Mouse (Mus musculus): ENCODE measurements around the gene Ephb1. TPM values are rescaled to one million over a fixed set of nuclear protein-coding genes. Genes with fewer than 3 reads are reported as not detected.

Gene Ephb1
- polyA plus RNA-seq, 1 experiment from 2014 or later, result 0.22 TPM

DNA sequence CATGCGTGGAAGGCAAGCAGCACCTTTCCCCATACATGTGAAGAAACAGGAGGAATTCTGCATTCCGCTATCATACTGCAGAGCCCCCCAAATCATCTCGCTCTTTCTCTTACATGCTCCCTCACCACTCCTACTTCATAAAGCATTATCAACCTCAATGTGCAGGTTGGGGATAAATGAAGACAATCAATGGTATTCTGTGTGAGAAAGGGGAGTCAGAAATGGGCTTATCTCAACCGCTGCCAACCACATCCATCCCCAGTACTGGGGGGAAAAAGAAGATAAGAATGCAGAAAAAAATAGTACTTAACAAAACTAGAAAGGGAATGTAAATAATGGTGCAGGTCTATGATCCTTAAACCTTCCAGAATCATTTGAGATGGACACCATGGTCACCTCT lies 408.7 kb downstream of the Ephb1 start:
- H3K9ac ChIP-seq (ENCODE audit: low read depth, low read length), result no peak overlapping the region
- H3K36me3 ChIP-seq (ENCODE audit: control insufficient read depth, insufficient read depth), result no peaks in the 10 kb centered on the region
- H3K4me2 ChIP-seq (ENCODE audit: low read depth, low read length), result no peak overlapping the region
- no peak overlapping the region for H3K4me3 ChIP-seq (ENCODE audit: low read depth, low read length)
- H3K4me1 ChIP-seq (ENCODE audit: control insufficient read depth, low read depth, low read length), result peaks cover 5% of the 10 kb centered on the region; the same call in 1 of the 2 replicates
- H3K27me3 ChIP-seq (ENCODE audit: control insufficient read depth, insufficient read depth, low read depth, low read length), result no peaks in the 10 kb centered on the region
- peak; percentile 78 for ATAC-seq (ENCODE audit: low read depth)
- 47% methylated on average over 4 of the region's 4 CpGs for WGBS (ENCODE audit: insufficient replicate concordance)
- no peaks in the 10 kb centered on the region for H3K9me3 ChIP-seq (replicated peaks; ENCODE audit: control insufficient read depth, low read length)
- no peak overlapping the region for H3K27ac ChIP-seq (ENCODE audit: low read length)

DNA sequence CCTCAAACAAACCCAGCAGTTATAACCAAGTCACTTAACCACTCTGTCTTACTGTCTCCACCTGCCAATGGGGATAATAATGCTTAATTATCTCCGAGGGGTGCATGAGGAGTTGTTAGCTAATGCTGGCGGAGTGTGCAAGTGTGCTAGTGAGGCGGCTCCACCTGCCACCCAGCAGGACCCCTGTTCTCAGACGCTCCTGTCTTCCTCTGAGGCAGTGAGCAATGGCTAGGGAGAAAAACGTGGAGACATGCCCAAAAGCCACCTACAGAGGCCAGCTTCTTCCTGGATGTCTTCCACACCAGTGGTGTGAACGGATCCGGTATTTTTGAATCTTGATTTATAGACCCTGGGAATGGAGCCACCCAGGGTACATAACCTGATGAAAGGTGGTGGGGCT lies 409.2 kb downstream of the Ephb1 start:
- Histone ChIP-seq H3K4me2 (ENCODE audit: low read depth, low read length) (no peak overlapping the region), H3K27ac (ENCODE audit: low read length) (no peak overlapping the region), H3K4me3 (ENCODE audit: low read depth, low read length) (no peak overlapping the region), H3K9me3 (replicated peaks; ENCODE audit: control insufficient read depth, low read length) (no peaks in the 10 kb centered on the region), H3K36me3 (ENCODE audit: control insufficient read depth, insufficient read depth) (no peaks in the 10 kb centered on the region), H3K27me3 (ENCODE audit: control insufficient read depth, insufficient read depth, low read depth, low read length) (no peaks in the 10 kb centered on the region), H3K4me1 (ENCODE audit: control insufficient read depth, low read depth, low read length) (peaks cover 7% of the 10 kb centered on the region; the same call in 1 of the 2 replicates), H3K9ac (ENCODE audit: low read depth, low read length) (no peak overlapping the region)
- 67% methylated on average over 7 of the region's 7 CpGs for WGBS (ENCODE audit: insufficient replicate concordance)
- ATAC-seq (ENCODE audit: low read depth), result no peak

DNA sequence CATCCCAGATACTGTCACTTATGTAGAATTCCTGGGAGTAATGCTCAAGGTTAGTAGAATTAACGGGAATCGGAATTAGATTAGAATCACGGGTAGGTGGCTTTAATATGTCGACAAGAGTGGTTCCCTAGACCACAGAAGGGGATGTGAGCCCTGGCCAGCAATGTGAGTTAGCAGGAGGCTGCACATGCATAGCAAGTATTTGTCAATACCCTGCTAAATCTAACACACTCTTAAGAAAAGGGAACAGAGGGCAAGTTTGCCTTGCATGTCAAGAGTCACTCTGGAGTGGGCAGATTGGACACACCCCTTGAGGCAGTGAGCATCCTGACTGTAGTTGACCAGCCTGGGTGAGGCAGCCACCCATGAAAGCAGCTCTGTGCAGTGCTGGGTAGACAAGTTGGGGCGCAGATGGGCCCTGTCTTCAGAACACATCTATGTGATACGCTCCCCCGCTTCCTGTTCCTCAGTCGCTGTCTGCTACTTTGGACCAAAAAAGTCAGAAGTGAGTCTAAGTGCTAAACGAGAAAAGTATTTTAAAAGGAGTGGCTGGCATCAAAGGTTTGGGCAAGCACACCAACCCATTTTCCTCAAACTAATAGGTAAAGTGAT lies 412.3 kb downstream of the Ephb1 start:
- Histone ChIP-seq H3K27me3 (ENCODE audit: control insufficient read depth, insufficient read depth, low read depth, low read length) (no peaks in the 10 kb centered on the region), H3K9ac (ENCODE audit: low read depth, low read length) (no peak overlapping the region), H3K36me3 (ENCODE audit: control insufficient read depth, insufficient read depth) (no peaks in the 10 kb centered on the region), H3K4me3 (ENCODE audit: low read depth, low read length) (no peak overlapping the region), H3K27ac (ENCODE audit: low read length) (no peak overlapping the region), H3K4me1 (ENCODE audit: control insufficient read depth, low read depth, low read length) (peaks cover 12% of the 10 kb centered on the region), H3K9me3 (replicated peaks; ENCODE audit: control insufficient read depth, low read length) (no peaks in the 10 kb centered on the region), H3K4me2 (ENCODE audit: low read depth, low read length) (no peak overlapping the region)
- no peak for ATAC-seq (ENCODE audit: low read depth)
- WGBS (ENCODE audit: insufficient replicate concordance), result 62% methylated on average over 9 of the region's 9 CpGs

DNA sequence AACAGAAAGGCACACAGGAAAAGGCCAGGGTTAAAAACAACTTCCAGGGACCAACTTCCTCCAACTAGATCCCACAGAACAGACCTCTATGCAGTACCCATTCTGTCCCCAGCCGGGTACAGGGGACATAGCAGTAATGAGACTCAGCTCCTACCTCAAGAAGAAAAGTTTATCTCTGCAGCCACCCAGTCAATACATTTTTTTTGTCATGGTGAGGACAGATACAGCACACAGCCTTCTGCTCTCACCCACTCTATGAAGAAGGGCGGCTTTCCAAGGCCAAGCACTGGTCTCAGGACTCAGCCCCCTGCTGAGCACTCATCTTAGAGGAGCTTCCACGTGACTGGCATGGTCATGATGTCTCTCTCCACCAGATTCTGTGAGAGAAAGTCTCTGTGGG lies 414.3 kb downstream of the Ephb1 start:
- ATAC-seq (ENCODE audit: low read depth), result peak; percentile 58
- H3K4me2 ChIP-seq (ENCODE audit: low read depth, low read length), result no peak overlapping the region
- H3K36me3 ChIP-seq (ENCODE audit: control insufficient read depth, insufficient read depth), result no peaks in the 10 kb centered on the region
- H3K4me3 ChIP-seq (ENCODE audit: low read depth, low read length), result no peak overlapping the region
- H3K27ac ChIP-seq (ENCODE audit: low read length), result no peak overlapping the region
- H3K4me1 ChIP-seq (ENCODE audit: control insufficient read depth, low read depth, low read length), result peaks cover 7% of the 10 kb centered on the region
- H3K27me3 ChIP-seq (ENCODE audit: control insufficient read depth, insufficient read depth, low read depth, low read length), result no peaks in the 10 kb centered on the region
- no peaks in the 10 kb centered on the region for H3K9me3 ChIP-seq (replicated peaks; ENCODE audit: control insufficient read depth, low read length)
- 22% methylated on average over 3 of the region's 3 CpGs for WGBS (ENCODE audit: insufficient replicate concordance)
- no peak overlapping the region for H3K9ac ChIP-seq (ENCODE audit: low read depth, low read length)

DNA sequence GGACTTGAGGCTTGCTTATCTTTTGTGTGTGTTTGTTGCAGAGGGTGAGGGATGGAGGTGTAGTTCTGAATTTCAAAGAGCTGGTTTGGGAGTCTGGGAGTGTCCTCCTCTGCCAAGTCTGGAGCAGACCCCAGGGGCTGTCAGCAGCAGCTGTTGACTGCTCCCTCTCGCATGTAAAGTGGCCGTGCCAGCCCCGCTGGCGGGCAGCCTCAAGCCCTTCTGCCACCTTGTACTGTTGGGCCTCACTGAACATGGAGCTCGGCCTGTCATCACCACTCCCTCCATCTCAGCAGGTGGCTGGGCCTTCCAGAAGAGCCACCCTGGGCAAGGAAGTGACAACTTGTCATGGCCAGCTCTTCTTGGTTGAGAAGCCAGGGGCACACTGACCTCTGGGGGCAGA lies 415.5 kb downstream of the Ephb1 start:
- WGBS (ENCODE audit: insufficient replicate concordance), result 67% methylated on average over 5 of the region's 5 CpGs
- no peak; the same call in 1 of the 2 replicates for ATAC-seq (ENCODE audit: low read depth)
- Histone ChIP-seq H3K4me3 (ENCODE audit: low read depth, low read length) (no peak overlapping the region), H3K27me3 (ENCODE audit: control insufficient read depth, insufficient read depth, low read depth, low read length) (no peaks in the 10 kb centered on the region), H3K4me2 (ENCODE audit: low read depth, low read length) (no peak overlapping the region), H3K27ac (ENCODE audit: low read length) (no peak overlapping the region), H3K9ac (ENCODE audit: low read depth, low read length) (no peak overlapping the region), H3K9me3 (replicated peaks; ENCODE audit: control insufficient read depth, low read length) (no peaks in the 10 kb centered on the region), H3K4me1 (ENCODE audit: control insufficient read depth, low read depth, low read length) (peaks cover 7% of the 10 kb centered on the region), H3K36me3 (ENCODE audit: control insufficient read depth, insufficient read depth) (no peaks in the 10 kb centered on the region)

DNA sequence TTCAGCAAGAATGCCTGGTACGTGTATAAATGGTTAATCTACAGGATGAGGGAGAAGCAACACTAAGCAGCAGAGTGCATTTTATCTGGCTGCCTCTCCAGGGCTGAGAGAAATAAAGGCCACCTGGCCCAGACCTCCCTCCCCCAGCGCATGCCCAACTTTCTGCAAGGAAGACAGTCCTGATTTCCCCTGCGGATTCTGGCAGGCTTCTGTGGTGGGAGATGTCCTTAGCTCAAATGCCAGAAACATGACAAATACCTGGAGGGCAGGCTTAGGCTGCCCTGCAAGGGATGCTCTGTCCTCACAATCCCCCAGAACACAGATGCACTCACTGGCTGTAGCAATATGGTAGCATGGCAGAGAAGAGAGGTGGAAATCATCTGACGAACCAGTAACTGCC lies 416.4 kb downstream of the Ephb1 start:
- Histone ChIP-seq H3K27me3 (ENCODE audit: control insufficient read depth, insufficient read depth, low read depth, low read length) (no peaks in the 10 kb centered on the region), H3K4me3 (ENCODE audit: low read depth, low read length) (no peak overlapping the region), H3K27ac (ENCODE audit: low read length) (no peak overlapping the region), H3K4me2 (ENCODE audit: low read depth, low read length) (no peak overlapping the region), H3K36me3 (ENCODE audit: control insufficient read depth, insufficient read depth) (no peaks in the 10 kb centered on the region), H3K4me1 (ENCODE audit: control insufficient read depth, low read depth, low read length) (peaks cover 7% of the 10 kb centered on the region), H3K9me3 (replicated peaks; ENCODE audit: control insufficient read depth, low read length) (no peaks in the 10 kb centered on the region), H3K9ac (ENCODE audit: low read depth, low read length) (no peak overlapping the region)
- no peak for ATAC-seq (ENCODE audit: low read depth)
- 63% methylated on average over 4 of the region's 4 CpGs for WGBS (ENCODE audit: insufficient replicate concordance)

DNA sequence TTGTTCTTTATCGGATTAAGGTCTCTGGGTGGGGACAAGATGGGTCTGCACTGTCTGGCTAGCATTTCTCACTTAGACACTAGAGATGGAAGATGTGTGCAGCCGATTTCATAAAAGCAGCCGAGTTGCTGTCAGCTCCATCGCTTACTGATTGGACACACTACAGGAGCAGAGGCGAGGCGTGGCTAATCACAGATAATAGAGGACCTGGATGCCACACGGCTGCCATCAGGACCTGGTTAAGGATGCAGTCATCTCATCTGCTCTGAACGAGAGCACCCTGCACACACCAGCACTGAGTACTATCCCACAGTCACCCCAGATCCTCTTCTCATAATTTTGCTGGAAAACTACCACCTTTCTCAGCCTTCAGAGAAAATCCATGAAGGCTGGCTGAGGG lies 419.6 kb downstream of the Ephb1 start:
- no peaks in the 10 kb centered on the region for H3K9me3 ChIP-seq (replicated peaks; ENCODE audit: control insufficient read depth, low read length)
- no peak overlapping the region for H3K9ac ChIP-seq (ENCODE audit: low read depth, low read length)
- H3K27me3 ChIP-seq (ENCODE audit: control insufficient read depth, insufficient read depth, low read depth, low read length), result no peaks in the 10 kb centered on the region
- H3K36me3 ChIP-seq (ENCODE audit: control insufficient read depth, insufficient read depth), result no peaks in the 10 kb centered on the region
- no peak overlapping the region for H3K4me3 ChIP-seq (ENCODE audit: low read depth, low read length)
- no peak for ATAC-seq (ENCODE audit: low read depth)
- WGBS (ENCODE audit: insufficient replicate concordance), result 64% methylated on average over 8 of the region's 8 CpGs
- H3K4me2 ChIP-seq (ENCODE audit: low read depth, low read length), result no peak overlapping the region
- peaks cover 1% of the 10 kb centered on the region for H3K4me1 ChIP-seq (ENCODE audit: control insufficient read depth, low read depth, low read length)
- no peak overlapping the region for H3K27ac ChIP-seq (ENCODE audit: low read length)

DNA sequence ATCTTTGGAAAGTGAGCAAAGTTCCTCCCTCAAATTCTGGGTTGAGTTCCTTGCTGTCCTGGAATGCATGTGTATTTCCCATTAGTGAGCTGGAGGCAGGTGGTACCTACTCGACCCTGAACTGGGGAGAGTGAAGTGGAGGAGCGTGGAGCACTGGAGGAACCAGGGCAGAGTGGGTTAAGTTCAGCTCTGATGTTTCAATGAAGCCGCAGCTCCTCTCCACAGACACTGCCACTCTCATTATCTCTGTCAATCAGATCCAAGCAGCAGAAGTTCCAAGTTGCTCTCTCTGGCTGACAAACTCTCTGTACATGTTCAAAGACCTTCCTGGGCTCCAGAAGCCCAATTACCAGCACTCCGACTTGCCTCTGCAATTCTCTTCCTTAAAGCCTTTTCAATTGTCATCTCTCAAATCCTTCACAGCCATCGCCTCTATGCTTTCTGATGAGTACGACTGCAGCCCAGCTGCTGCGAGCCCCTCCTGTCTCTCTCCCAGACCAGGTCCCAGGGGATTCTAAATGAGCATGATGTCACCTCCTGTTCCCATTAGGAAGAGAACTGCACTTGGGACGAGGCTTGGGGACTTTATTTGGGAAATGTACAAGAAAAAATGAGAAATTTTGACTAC lies 420.4 kb downstream of the Ephb1 start:
- 48% methylated on average over 8 of the region's 8 CpGs for WGBS (ENCODE audit: insufficient replicate concordance)
- Histone ChIP-seq H3K4me2 (ENCODE audit: low read depth, low read length) (no peak overlapping the region), H3K4me3 (ENCODE audit: low read depth, low read length) (no peak overlapping the region), H3K27me3 (ENCODE audit: control insufficient read depth, insufficient read depth, low read depth, low read length) (no peaks in the 10 kb centered on the region), H3K4me1 (ENCODE audit: control insufficient read depth, low read depth, low read length) (no peaks in the 10 kb centered on the region; the same call in none of the 2 replicates), H3K9me3 (replicated peaks; ENCODE audit: control insufficient read depth, low read length) (no peaks in the 10 kb centered on the region), H3K36me3 (ENCODE audit: control insufficient read depth, insufficient read depth) (no peaks in the 10 kb centered on the region), H3K27ac (ENCODE audit: low read length) (no peak overlapping the region), H3K9ac (ENCODE audit: low read depth, low read length) (no peak overlapping the region)
- ATAC-seq (ENCODE audit: low read depth), result no peak

DNA sequence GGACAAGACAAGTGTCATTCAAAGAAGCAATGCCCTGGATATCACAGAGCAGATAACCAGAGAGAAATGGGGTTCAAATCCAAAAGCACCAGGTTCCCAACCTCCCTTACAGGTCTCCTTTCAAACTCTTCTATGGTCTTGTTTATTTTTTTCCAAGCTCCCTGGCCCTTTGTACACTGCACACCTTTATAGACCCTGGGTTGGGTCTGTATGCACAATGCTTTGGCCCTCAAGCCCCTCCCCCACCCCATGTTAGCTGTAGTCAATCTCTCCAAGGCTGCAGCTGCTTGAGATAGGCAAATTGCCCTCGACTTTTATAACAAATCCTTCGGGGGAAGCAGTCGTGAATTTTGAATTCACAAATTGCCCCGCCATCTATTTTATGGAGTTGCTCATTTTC lies 429.7 kb downstream of the Ephb1 start:
- WGBS (ENCODE audit: insufficient replicate concordance), result 58% methylated on average over 4 of the region's 4 CpGs
- Histone ChIP-seq H3K9me3 (replicated peaks; ENCODE audit: control insufficient read depth, low read length) (no peaks in the 10 kb centered on the region), H3K27ac (ENCODE audit: low read length) (no peak overlapping the region), H3K36me3 (ENCODE audit: control insufficient read depth, insufficient read depth) (no peaks in the 10 kb centered on the region), H3K4me1 (ENCODE audit: control insufficient read depth, low read depth, low read length) (no peaks in the 10 kb centered on the region), H3K27me3 (ENCODE audit: control insufficient read depth, insufficient read depth, low read depth, low read length) (no peaks in the 10 kb centered on the region), H3K4me3 (ENCODE audit: low read depth, low read length) (no peak overlapping the region), H3K9ac (ENCODE audit: low read depth, low read length) (no peak overlapping the region), H3K4me2 (ENCODE audit: low read depth, low read length) (no peak overlapping the region)
- ATAC-seq (ENCODE audit: low read depth), result no peak
